Mouse (Mus musculus): ENCODE measurements around the gene Bmpr1a. TPM values are rescaled to one million over a fixed set of nuclear protein-coding genes. Genes with fewer than 3 reads are reported as not detected.

Bmpr1a gene
- total RNA-seq, 2 experiments from 2014 or later = 34.7 to 37.3 TPM

DNA sequence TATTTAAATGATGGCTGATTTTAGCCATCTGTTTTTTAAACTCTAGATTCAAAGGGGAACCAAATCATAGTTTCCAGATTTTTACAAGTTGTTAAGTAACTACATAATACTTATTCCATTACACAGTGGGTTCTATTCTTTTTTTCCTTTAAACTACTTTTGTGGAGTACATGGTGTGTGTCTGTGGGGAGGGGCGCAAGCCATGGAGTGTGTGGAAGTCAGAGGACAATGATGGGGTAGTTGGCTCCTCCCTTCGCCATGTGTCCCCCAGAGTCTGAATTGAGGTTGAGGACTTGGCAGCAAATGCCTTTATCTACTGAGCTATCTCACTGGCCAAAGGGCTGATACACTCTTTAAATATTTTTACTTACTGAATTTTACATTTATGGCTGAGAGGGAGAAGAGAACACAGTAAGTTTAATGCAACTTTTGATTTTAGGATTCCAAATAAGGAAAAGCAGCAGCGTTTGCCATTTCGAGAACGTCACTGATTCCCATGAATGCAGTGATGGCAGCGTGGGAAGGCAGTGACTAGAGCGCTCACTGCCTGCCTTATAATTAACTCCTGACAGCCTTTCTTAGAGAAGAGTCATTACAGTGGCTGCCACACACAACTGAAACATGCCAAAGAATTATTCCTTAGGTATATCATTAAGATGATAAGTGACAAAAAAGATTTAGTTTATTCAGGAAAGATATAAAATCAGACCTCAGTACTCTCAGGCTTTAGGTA, 90.8 kb downstream of the Bmpr1a start:
- intact Hi-C loops (cut with DNase I) = no loop called here
- DNase-seq (ENCODE audit: extremely low spot score in 1 of 2, low spot score in 2 of 2) = no peak

DNA sequence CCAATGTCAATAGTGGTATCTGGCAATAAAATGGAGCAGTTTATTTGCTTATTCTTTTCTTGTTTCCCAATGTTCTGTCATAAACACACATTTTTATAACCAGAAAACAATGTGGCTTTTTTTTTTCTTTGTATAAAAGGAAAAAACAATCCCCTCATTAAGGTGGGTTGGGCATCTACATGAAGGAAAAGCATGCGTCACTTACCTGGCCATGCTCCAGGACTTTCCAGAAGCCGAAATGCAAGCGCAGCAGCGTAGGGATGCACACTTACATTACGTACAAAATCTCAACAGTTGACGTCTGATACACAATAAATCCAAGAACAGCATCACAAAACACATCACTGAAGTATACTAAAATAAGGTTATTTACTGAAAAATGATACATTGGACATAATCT, 92.4 kb downstream of the Bmpr1a start:
- no peak for DNase-seq (ENCODE audit: extremely low spot score in 1 of 2, low spot score in 2 of 2)
- intact Hi-C loops (cut with DNase I) = no loop called here

DNA sequence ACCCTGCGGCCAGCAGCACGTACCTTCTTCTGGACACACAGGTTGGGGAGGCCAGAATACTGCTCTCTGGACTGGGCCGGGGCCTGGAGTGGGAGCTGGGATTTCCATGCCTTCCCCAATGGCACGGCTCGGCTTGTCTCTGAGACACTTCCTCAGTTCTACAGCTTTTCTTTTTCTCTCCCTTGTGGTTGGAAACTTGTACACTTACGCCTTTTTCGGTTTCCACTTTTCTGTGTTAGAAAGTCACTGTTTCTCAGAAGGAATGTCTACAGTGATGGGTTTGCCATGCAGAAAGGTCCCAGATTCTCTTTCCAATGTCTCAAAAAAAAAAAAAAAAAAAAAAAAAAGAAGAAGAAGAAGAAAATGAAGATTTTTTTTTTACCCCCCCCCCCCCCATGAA, 99.7 kb downstream of the Bmpr1a start:
- intact Hi-C loops (cut with DNase I) = no loop called here
- DNase-seq (ENCODE audit: extremely low spot score in 1 of 2, low spot score in 2 of 2) = no peak

DNA sequence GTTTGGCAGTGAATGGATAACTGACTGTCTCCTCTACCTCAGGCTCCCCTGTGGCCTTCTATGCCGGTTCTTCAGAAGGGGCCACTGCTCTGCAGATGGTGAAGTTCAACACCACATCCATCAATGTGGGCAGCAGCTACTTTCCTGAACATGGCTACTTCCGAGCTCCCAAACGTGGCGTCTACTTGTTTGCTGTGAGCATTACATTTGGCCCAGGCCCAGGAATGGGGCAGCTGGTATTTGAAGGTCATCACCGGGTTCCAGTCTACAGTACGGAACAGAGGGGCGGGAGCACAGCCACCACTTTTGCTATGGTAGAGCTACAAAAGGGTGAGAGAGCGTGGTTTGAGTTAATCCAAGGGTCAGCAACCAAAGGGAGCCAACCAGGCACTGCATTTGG, 100.3 kb downstream of the Bmpr1a start:
- intact Hi-C loops (cut with DNase I) = no loop called here
- no peak for DNase-seq (ENCODE audit: extremely low spot score in 1 of 2, low spot score in 2 of 2)

DNA sequence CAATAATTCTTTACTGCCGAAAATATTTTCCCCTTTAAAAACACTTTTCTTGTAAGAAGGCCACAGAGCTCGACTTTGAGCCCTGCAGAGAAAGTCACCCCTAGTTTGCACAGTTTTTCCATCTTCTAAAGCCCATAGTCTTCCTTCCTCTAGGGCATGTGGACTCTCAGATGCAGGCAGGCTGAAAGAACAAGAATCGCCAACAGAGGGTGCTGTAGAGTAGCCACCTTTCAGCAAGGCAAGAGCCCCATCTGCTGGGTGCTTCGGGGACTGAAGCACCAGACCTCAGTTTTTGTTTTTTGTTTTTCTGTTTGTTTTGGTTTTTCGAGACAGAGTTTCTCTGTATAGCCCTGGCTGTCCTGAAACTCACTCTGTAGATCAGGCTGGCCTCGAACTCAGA, 102.0 kb downstream of the Bmpr1a start:
- DNase-seq (ENCODE audit: extremely low spot score in 1 of 2, low spot score in 2 of 2) = peak; percentile 28 to 74
- intact Hi-C loops (cut with DNase I) = no loop called here

DNA sequence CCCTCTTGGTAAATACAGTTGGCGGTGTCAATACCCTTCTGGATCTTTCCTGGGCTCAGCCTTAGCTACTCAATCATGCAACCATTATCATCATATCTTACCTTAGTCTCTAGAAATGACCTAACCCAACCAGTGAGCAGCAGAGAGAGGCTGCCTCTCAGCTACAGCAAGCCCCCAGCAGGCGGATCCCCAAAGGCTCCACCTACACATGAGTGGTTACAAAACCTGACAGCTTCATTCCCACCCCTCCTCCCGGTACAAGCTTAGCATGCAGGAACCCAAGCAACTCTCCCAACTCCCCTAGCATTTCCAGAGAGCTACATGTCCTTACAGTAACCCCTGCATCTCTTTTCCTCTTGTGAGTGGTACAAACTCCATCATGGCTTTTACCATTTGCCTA, 103.1 kb downstream of the Bmpr1a start:
- intact Hi-C loops (cut with DNase I) = no loop called here
- no peak for DNase-seq (ENCODE audit: extremely low spot score in 1 of 2, low spot score in 2 of 2)

DNA sequence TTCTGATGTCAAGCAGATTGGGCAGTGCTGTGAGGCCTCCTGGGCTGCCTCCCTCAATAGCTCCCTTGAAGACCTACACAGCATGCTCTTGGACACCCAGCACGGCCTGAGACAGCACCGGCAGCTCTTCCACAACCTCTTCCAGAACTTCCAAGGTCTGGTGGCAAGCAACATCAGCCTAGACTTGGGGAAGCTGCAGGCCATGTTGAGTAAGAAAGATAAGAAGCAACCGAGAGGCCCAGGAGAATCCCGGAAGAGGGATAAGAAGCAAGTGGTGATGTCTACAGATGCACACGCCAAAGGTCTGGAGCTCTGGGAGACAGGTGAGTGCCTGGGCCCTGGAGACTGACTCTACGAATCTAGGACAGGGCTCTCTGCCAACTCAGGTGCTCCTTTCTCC, 103.8 kb downstream of the Bmpr1a start:
- no peak for DNase-seq (ENCODE audit: extremely low spot score in 1 of 2, low spot score in 2 of 2)
- intact Hi-C loops (cut with DNase I) = no loop called here

DNA sequence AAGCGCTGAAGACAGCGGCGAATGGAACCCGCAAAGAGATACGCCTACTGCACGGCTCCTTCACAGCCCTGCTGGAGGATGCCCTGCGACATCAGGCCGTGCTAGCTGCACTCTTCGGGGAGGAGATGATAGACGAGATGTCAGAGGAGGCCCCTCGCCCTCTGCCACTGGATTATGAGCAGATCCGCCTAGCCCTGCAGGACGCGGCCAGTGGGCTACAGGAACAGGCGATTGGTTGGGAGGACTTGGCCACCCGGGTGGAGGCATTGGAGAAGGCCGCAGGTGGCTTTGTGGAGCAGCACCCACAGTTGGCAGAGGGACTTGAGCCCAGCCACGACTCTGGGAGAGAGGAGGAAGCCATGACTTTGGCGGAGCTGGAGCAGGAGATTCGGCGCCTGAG, 104.2 kb downstream of the Bmpr1a start:
- intact Hi-C loops (cut with DNase I) = no loop called here
- DNase-seq (ENCODE audit: extremely low spot score in 1 of 2, low spot score in 2 of 2) = no peak

DNA sequence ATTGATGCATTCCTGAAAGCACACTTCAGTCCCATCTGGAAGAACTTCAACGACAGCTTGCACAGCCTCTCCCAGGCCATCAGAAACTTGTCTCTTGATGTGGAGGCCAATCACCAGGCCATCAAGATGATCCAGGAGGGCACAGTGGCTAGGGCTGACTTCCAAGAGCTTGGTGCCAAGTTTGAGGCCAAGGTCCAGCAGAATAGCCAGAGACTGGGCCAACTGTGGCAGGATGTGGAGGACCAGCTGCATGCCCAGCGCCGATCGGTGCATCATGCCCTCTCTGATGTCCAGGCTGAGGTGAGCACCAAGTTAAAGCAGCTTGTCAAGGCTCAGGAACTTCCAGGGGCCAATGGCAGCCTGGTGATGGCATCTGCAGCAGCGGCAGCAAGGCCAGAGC, 105.3 kb downstream of the Bmpr1a start:
- no peak for DNase-seq (ENCODE audit: extremely low spot score in 1 of 2, low spot score in 2 of 2)
- intact Hi-C loops (cut with DNase I) = no loop called here

DNA sequence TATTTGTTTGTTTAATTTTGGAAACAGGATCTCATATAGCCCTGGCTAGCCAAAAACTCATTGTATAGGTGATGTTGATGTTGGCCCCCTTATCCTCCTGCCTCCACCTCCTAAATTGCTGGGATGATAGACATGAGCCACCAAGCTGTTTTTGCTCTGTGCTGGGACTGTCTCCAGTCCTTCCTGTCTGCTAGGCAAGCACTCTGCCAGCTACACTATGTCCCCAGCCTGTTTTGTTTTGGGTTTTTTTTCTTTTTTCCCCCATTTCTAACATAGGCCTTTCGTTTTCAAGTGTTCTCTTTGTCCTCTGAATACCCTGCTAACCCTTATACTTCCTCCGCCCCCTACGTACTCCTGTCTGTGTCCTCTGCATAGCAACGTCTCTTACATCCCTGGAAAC, 109.8 kb downstream of the Bmpr1a start:
- intact Hi-C loops (cut with DNase I) = no loop called here
- no peak for DNase-seq (ENCODE audit: extremely low spot score in 1 of 2, low spot score in 2 of 2)

DNA sequence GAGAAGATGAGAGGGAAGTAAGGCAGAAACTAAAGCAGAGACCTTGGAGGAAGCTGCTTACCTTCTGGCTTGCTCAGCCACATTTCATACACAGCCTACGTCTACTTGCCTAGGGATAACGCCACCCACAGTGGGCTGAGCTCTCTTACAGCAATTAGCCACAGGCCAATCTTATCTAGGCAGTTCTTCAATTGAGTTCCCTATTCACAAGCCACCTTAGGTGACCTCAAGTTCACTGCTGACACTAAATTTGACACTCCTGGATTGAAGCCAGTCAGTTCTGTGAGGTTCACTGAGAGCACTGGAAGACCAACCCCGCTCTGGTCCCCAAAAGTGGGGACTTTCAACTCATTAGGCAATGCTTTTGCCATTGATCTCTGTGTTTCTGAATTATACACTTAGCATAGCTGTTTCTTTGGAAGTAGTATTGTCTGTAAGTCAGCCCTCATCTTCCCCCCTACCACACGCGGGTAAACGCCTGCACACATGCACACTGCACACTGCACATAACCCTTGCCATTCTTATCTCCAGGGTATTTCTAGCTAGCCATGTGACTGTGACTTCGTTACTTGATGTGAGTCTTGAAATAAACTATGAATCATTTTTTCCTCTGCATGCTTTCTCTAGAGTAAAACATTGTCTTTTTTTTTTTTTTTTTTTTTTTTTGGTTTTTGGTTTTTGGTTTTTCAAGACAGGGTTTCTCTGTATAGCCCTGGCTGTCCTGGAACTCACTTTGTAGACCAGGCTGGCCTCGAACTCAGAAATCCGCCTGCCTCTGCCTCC, 120.0 kb downstream of the Bmpr1a start:
- no peak for DNase-seq (ENCODE audit: extremely low spot score in 1 of 2, low spot score in 2 of 2)
- intact Hi-C loops (cut with DNase I) = no loop called here

DNA sequence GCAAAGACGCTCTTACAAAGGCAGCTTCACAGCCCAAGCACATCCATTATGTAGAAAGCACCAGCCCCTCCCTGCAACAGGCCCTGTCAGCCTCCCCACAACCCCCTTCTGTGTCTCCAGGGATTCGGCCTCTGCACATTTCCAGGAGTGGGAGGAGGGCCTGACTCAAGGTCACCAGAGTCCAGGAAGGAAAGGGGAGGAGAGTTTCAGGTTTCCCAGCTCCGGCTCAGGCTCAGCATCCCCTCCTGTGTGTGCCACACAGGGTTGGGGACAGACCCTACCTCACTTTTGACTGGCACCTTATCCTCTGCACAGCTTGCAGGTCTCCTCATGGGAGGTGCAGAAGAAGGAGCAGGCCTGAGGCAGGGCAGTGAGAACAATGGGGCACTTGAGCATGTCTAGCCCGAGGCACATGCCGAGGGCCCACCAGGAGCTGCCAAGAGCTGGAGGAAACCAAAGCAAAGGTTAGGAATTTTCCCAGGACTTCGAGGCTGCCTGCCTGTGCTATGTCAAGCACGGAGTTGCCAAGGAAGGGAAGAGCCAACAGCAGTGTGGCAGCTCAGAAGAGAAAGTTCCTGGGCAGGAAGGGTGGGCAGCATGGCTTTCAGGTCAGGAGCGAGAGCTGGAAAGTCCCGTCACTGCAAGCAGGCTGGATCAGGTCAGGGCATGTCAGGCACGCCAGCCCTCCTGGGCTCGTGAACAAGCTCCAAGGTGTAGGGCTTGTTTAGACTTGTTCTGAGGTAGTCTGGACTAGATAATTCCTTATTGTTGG, 124.4 kb downstream of the Bmpr1a start:
- intact Hi-C loops (cut with DNase I) = loop anchor here (5.0 kb wide), 1 partner anchor 179 kb away; no protein-coding TSS in a partner anchor
- peak in 1 of 2 experiments; percentile 52 for DNase-seq (ENCODE audit: extremely low spot score in 1 of 2, low spot score in 2 of 2)

DNA sequence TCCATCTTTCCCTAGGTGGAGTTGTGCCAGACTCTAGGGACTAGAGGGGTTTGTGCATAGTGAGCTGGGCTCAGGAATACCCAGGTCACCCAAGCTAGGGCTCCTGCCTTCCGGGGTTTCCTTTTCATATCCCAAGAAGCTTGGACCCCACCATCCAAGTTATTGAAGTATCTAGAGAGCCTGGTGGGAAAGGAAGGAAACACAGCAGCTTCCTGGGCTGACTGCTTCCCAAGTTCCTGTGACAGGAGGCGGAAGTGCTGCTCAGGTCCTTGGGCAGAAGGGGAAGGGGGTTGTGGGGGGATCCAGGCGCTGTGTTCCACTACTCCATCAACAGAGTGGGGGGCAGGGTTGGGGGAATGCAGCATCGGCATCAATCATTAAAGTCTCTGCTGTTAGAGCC, 126.0 kb downstream of the Bmpr1a start:
- DNase-seq (ENCODE audit: extremely low spot score in 1 of 2, low spot score in 2 of 2) = no peak
- intact Hi-C loops (cut with DNase I) = loop anchor here (5.0 kb wide), 1 partner anchor 180 kb away; no protein-coding TSS in a partner anchor

DNA sequence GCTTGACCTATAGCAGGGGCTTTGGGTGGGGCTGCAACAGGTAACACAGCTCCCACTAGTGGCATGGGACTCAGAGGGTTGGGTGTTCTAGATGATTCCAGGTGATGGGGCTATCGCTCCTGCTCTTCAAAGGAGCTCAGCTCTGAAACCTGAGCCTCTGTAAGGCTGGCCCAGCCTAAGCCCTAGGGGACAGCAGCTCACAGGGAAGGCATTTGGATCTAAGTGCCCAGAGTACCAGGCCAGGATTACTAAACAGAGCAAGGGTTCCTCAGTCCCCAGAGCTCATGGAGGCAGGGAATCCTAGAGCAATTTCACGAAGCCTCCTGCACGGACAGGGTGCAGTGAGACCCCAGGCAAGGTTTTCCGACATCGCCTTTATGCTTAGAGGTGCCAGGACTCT, 127.2 kb downstream of the Bmpr1a start:
- intact Hi-C loops (cut with DNase I) = loop anchor here (5.0 kb wide), 1 partner anchor 181 kb away; no protein-coding TSS in a partner anchor
- DNase-seq (ENCODE audit: extremely low spot score in 1 of 2, low spot score in 2 of 2) = no peak

DNA sequence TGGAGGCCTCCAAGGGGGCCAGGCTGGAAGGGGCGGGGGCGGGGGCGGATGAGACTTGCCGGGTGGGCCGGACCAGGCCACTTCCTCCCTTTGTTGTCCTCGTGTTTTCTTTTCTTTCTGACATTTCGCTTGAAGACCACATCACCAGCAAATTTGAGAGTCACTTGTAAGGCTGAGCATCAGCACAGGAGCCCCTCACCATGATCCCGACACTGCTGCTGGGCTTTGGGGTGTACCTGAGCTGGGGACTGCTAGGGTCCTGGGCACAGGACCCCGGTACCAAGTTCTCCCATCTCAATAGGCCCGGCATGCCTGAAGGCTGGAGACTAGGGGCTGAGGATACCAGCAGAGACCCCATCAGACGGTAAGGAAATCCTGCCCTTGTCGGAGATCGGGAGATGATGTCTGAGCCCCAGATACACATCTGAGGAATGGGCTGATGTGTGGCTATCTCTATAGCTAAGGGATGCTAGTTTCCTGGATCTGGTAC, 127.7 kb downstream of the Bmpr1a start, which contains the start of gene Mmrn2:
Gene Mmrn2, plus strand, starts transcription at position 51 of the 490 bp plus-strand sequence.
- intact Hi-C loops (cut with DNase I) = loop anchor here (5.0 kb wide), 1 partner anchor 182 kb away; no protein-coding TSS in a partner anchor
- no peak for DNase-seq (ENCODE audit: extremely low spot score in 1 of 2, low spot score in 2 of 2)

DNA sequence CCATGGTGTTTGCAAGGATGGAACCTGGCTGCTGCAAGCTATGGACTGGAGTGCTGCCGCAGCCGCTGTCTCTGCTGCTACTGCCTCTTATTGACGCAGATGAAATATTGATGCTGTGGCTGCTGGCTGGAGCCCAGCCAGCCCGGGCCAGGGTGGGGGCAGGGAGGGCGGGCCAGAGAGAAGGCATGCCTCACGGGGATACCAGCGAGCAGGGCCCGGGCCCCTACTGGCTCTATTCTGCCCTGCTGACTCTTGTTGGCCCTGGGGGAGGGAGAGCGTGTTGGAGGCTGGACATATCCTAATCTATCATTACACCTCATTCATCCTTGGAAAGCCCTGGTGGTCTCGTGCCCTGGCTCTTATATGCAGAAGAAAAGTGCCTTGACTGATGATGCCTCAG, 128.6 kb downstream of the Bmpr1a start, which contains the start of gene Sncg:
Gene Sncg, minus strand, starts transcription at position 213 of the 400 bp plus-strand sequence.
- intact Hi-C loops (cut with DNase I) = loop anchor here (5.0 kb wide), 1 partner anchor 198 kb away; no protein-coding TSS in a partner anchor
- DNase-seq (ENCODE audit: extremely low spot score in 1 of 2, low spot score in 2 of 2) = no peak

DNA sequence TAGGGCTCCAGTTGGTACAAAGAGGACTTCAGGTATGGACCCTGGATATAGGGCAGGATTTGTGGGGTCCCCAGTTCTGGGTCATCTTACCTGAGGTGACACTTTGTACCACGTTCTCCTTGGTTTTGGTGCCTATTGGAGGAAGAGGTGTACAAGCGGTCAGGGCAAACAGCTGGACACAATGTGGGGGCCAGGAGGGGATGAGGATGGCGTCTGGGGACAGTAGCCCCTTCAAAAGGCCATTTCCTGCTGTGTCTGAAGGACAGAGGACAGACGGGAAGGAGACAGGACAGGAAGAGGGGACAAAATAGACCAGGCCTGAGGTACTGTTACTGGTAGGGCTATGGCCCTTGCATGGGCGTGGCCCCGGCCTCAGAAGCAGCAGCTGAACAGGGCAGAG, 129.6 kb downstream of the Bmpr1a start:
- intact Hi-C loops (cut with DNase I) = loop anchor here (5.0 kb wide), 1 partner anchor 199 kb away; no protein-coding TSS in a partner anchor
- no peak for DNase-seq (ENCODE audit: extremely low spot score in 1 of 2, low spot score in 2 of 2)

DNA sequence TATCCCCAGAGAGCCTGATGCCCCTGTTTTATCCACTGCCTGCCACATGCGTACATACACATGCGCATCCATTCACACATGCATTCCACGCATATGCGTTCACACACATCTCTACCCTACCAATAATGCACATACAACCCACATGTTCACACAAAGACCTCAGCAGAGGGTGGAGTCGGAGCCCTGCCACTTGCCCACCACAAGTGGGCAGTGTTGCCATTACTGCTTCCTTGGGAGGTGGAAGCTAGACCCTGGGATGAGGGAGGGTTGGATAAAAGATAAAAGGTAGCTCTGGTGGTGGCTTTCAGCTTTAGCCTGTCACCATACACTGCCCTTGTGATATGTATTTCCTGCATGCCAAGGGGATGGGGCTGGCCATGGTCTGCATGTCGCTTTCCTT, 130.5 kb downstream of the Bmpr1a start:
- intact Hi-C loops (cut with DNase I) = loop anchor here (5.0 kb wide), 1 partner anchor 200 kb away; no protein-coding TSS in a partner anchor

DNA sequence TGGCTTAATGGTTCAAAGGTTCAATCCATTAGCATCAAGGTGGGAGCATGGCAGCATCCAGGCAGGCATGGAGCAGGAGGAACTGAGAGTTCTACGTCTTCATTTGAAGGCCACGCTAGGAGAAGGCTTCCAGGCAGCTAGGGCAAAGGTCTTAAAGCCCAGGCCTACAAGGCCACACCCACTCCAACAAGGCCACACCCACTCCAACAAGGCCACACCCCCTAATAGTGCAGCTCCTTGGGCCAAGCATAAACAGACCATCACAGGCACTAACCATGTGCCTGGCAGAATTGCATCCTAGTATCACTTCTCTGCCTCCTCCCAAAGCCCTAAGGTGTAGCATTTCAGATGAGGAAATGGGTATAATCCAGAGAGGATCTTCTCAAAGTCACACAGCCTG, 131.4 kb downstream of the Bmpr1a start:
- no peak for DNase-seq (ENCODE audit: extremely low spot score in 1 of 2, low spot score in 2 of 2)
- intact Hi-C loops (cut with DNase I) = loop anchor here (5.0 kb wide), 1 partner anchor 201 kb away; no protein-coding TSS in a partner anchor

More for the DNA sequence above, 130.5 kb downstream of the Bmpr1a start:
- peak in 1 of 2 experiments; percentile 76 for DNase-seq (ENCODE audit: extremely low spot score in 1 of 2, low spot score in 2 of 2)
